Mouse (Mus musculus) limb, embryonic 15.5 days (tissue): ENCODE results near the gene Emc1. TPM values are rescaled to one million over a fixed set of nuclear protein-coding genes. Genes with fewer than 3 reads are reported as not detected.
A peak's percentile ranks its signal among the peaks of the same experiment; 100 is the strongest.
"Not testable (repeated sequence)": the region's sequence is repeated elsewhere in the genome, so short reads cannot be mapped to it uniquely, and the experiment has no call there.

ENCODE experiments used
- ATAC-seq: fragments of 200-750 bp; cut with Nextera tagmentation; 2 replicates; pipeline ENCODE4 v1.8.0; 2017; ENCODE audit warnings: low read depth, moderate TSS enrichment; ENCODE audit not compliant: insufficient number of reproducible peaks, low FRiP score, low TSS enrichment
- H3K27ac ChIP-seq: fragments of 300-500 bp; sonication (generic); 2 replicates; pipeline ENCODE4 v1.5.1; 2015; ENCODE audit warnings: moderate library complexity, mild to moderate bottlenecking, inconsistent platforms
- H3K27me3 ChIP-seq: fragments of 300-500 bp; sonication (generic); 2 replicates; pipeline ENCODE4 v1.6.1; 2015; ENCODE audit warnings: inconsistent platforms
- H3K36me3 ChIP-seq: fragments of 300-500 bp; sonication (generic); 2 replicates; pipeline ENCODE4 v1.6.1; 2015; ENCODE audit warnings: inconsistent platforms
- H3K4me1 ChIP-seq: fragments of 300-500 bp; sonication (generic); 2 replicates; pipeline ENCODE4 v1.6.1; 2015; ENCODE audit warnings: inconsistent platforms
- H3K4me2 ChIP-seq: fragments of 300-500 bp; sonication (generic); 2 replicates; pipeline ENCODE4 v1.6.1; 2015; ENCODE audit warnings: mild to moderate bottlenecking, inconsistent platforms
- H3K4me3 ChIP-seq: fragments of 300-500 bp; sonication (generic); 2 replicates; pipeline ENCODE4 v1.5.1; 2015; ENCODE audit warnings: mild to moderate bottlenecking, inconsistent platforms
- H3K9ac ChIP-seq: fragments of 300-500 bp; sonication (generic); 2 replicates; pipeline ENCODE4 v1.6.1; 2015; ENCODE audit warnings: inconsistent platforms
- H3K9me3 ChIP-seq: fragments of 300-500 bp; sonication (generic); 2 replicates; pipeline ENCODE4 v1.6.1; 2016; ENCODE audit warnings: inconsistent platforms
- WGBS: fragments of 180-500 bp; shearing (Covaris S2); methylation state at CpG from one replicate; pipeline ENCODE4 v1.1.7; 2015; 5-methylcytosine and 5-hydroxymethylcytosine counted together
- polyA plus RNA-seq: library from polyadenylated mRNA; unstranded; fragments of >200 nt; fragmentation: Nextera tagmentation; extraction: Ambion mirVana; gene quantifications from 2 replicates; pipeline ENCODE4 v1.2.1, GENCODE M21; 2015

The Emc1 gene
- polyA plus RNA-seq, 1 experiment from 2014 or later: 24.5 TPM

DNA sequence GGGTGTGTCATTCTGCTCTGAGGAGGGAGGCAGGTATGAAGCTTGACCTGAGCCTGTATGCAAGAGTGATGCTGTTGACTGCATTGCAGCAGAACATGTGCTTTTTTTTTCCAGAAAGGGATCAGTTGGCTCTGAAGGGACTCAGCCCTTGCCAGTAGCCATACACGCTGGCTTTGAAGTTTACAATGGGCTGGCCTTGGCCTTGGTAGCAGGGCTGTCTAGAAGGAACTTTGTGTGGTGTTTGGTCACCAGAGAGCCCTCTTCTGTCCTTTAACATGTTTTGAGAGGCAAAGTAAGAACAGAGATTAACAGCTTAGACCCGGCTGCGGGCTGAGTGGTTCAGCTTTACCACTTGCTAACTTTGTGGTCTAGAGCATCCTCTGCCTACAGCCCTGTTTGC is 14.9 kb downstream of the Emc1 start:
- Histone ChIP-seq H3K4me3 (no peak overlapping the region), H3K27ac (no peak overlapping the region), H3K4me2 (no peak overlapping the region), H3K27me3 (no peaks in the 10 kb centered on the region), H3K4me1 (no peaks in the 10 kb centered on the region), H3K9me3 (no peaks in the 10 kb centered on the region), H3K36me3 (peaks cover 94% of the 10 kb centered on the region), H3K9ac (no peak overlapping the region)
- no peak for ATAC-seq
- WGBS: 100% methylated on average over 3 of the region's 3 CpGs

DNA sequence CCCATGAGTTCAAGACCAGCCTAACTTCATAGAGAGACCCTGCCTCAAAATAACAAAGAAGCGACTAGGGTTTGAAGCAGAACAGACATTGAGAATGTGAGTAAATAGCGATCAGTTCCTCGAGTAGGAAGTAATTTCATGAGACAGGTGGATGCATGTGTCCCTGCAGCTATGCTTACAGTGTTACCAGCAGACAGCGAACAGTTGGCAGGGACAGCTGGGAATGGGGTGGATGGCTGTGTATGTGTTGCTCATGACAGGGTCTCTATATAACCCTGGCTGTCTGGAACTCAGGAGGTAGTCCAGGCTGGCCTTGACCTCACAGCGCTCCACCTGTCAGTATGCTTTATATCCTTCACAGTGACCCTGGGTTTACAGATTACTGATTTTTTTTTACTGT is 15.7 kb downstream of the Emc1 start:
- Histone ChIP-seq H3K36me3 (peaks cover 94% of the 10 kb centered on the region), H3K4me2 (no peak overlapping the region), H3K4me1 (no peaks in the 10 kb centered on the region), H3K9ac (no peak overlapping the region), H3K4me3 (no peak overlapping the region), H3K27me3 (no peaks in the 10 kb centered on the region), H3K27ac (no peak overlapping the region), H3K9me3 (no peaks in the 10 kb centered on the region)
- 94% methylated on average over 5 of the region's 5 CpGs for WGBS
- no peak for ATAC-seq

- H3K9me3 ChIP-seq: no peaks in the 10 kb centered on the region
- WGBS: 74% methylated on average over 4 of the region's 4 CpGs
- H3K27me3 ChIP-seq: no peaks in the 10 kb centered on the region
- no peak for ATAC-seq
- H3K4me2 ChIP-seq: no peak overlapping the region
- H3K4me1 ChIP-seq: no peaks in the 10 kb centered on the region
- H3K36me3 ChIP-seq: peaks cover 92% of the 10 kb centered on the region
- no peak overlapping the region for H3K27ac ChIP-seq
- no peak overlapping the region for H3K4me3 ChIP-seq
- no peak overlapping the region for H3K9ac ChIP-seq
Measured at GRCm38 (mm10) chr4:139373130-139373529, 20.7 kb downstream of the Emc1 start.

GRCm38 (mm10) chr4:139373531-139373930 is 21.1 kb downstream of the Emc1 start:
- WGBS: 87% methylated on average over 10 of the region's 10 CpGs
- H3K27ac ChIP-seq: no peak overlapping the region
- H3K27me3 ChIP-seq: no peaks in the 10 kb centered on the region
- no peak overlapping the region for H3K9ac ChIP-seq
- ATAC-seq: no peak
- H3K4me3 ChIP-seq: no peak overlapping the region
- H3K4me2 ChIP-seq: no peak overlapping the region
- H3K4me1 ChIP-seq: no peaks in the 10 kb centered on the region
- peaks cover 92% of the 10 kb centered on the region for H3K36me3 ChIP-seq
- no peaks in the 10 kb centered on the region for H3K9me3 ChIP-seq

DNA sequence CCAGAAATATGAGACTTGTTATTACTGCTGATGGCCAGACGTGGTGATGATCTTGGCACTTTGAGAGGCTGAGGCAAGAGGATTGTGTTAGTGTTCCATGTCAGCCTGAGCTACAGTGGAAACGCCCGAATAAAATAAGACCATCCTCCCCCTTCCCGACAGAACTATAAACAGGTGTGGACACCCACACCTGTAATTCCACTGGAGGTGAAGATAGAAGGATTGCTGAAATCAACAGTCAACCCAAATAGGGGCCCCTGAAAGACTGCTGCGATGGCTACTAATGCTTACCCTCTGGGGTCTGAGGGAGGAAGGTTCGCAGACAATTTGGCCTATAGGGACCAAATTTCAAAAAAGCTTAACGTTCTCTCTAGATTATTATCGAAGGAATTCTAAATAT is 27.3 kb downstream of the Emc1 start:
- peak overlapping the region; percentile 79 for H3K4me2 ChIP-seq
- H3K27ac ChIP-seq: peak overlapping the region; percentile 93
- peaks cover 34% of the 10 kb centered on the region for H3K36me3 ChIP-seq
- H3K4me1 ChIP-seq: peaks cover 18% of the 10 kb centered on the region; the same call in 1 of the 2 replicates
- peak overlapping the region; percentile 71 for H3K9ac ChIP-seq
- H3K27me3 ChIP-seq: no peaks in the 10 kb centered on the region
- no peak for ATAC-seq
- 12% methylated on average over 8 of the region's 8 CpGs for WGBS
- no peaks in the 10 kb centered on the region for H3K9me3 ChIP-seq
- peak overlapping the region; percentile 88 for H3K4me3 ChIP-seq

GRCm38 (mm10) chr4:139380207-139380748 is 27.9 kb downstream of the Emc1 start:
- peak overlapping the region; percentile 87 for H3K9ac ChIP-seq
- no peaks in the 10 kb centered on the region for H3K27me3 ChIP-seq
- ATAC-seq: peak; percentile 96
- under 1% methylated on average over 53 of the region's 54 CpGs for WGBS
- H3K9me3 ChIP-seq: no peaks in the 10 kb centered on the region
- H3K4me1 ChIP-seq: peaks cover 18% of the 10 kb centered on the region; the same call in 1 of the 2 replicates
- H3K36me3 ChIP-seq: peaks cover 29% of the 10 kb centered on the region
- peak overlapping the region; percentile 87 for H3K4me2 ChIP-seq
- H3K27ac ChIP-seq: peak overlapping the region; percentile 93
- H3K4me3 ChIP-seq: peak overlapping the region; percentile 88

DNA sequence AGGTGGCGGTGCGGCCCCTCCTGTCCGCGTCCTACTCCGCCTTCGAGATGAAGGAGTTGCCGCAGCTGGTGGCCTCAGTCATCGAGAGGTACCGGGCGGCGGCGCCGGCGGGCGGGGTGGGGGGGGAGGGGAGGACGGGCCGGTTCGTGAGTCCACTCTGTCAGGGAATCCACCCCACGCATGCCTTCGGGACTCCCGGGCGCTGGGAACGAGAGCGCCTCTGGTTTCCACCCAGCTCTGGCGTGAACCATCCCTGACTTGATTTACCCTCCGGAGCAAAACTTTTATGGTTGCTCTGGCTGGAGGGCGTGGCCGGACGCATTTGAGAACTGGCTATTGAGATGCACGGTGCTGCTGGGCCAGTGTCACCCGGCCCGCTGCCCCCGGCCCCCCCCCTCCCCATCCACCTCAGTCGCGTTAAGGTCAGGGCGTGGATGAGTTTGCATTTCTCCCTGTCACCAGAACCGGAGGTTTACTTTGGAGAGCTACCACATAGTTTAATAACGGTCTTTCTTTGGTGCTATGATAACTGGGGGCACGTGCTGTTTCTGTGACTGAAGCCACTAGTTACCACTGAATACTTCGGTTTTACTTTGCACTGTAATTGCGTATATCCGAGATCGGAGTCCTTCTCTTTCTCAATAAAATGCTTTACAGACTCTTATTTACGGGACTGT is 28.5 kb downstream of the Emc1 start:
- H3K27me3 ChIP-seq: no peaks in the 10 kb centered on the region
- WGBS: under 1% methylated on average over 44 of the region's 44 CpGs
- H3K36me3 ChIP-seq: peaks cover 22% of the 10 kb centered on the region
- H3K4me2 ChIP-seq: peak overlapping the region; percentile 87
- H3K9me3 ChIP-seq: no peaks in the 10 kb centered on the region
- peak overlapping the region; percentile 81 for H3K27ac ChIP-seq
- peak overlapping the region; percentile 88 for H3K4me3 ChIP-seq
- peaks cover 18% of the 10 kb centered on the region; the same call in 1 of the 2 replicates for H3K4me1 ChIP-seq
- peak overlapping the region; percentile 87 for H3K9ac ChIP-seq
- no peak; the same call in 1 of the 2 replicates for ATAC-seq

DNA sequence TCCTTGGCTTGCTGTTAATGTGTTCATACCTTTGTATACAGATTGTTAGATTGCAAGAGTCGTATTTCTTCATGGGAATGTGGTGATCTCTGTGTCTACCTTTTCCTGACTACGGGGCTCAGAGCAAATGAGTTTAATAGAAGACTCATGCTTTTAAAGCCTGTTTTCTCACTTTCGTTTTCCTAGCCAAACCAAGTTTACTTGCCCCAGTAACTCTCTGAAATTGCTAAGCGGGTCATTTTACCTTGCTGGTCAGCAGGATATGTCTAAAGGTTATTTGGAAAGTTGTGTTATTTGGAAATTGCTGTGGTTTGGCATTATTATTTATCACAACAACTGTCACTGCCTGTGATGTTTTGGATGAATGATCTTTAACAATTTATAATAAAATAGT is 29.1 kb downstream of the Emc1 start:
- ATAC-seq: no peak
- Histone ChIP-seq H3K4me1 (peaks cover 18% of the 10 kb centered on the region; the same call in 1 of the 2 replicates), H3K27ac (no peak overlapping the region), H3K36me3 (peaks cover 17% of the 10 kb centered on the region), H3K27me3 (no peaks in the 10 kb centered on the region), H3K4me2 (peak overlapping the region; percentile 87), H3K4me3 (peak overlapping the region; percentile 88), H3K9me3 (no peaks in the 10 kb centered on the region), H3K9ac (peak overlapping the region; percentile 87)
- 33% methylated on average over 4 of the region's 4 CpGs for WGBS

- Histone ChIP-seq H3K4me1 (peaks cover 21% of the 10 kb centered on the region), H3K4me3 (no peak overlapping the region), H3K36me3 (peaks cover 13% of the 10 kb centered on the region), H3K4me2 (0 out of 2 replicates have a peak overlapping the region, but pooled peaks have one; percentile 8), H3K9me3 (no peaks in the 10 kb centered on the region), H3K27me3 (no peaks in the 10 kb centered on the region), H3K27ac (no peak overlapping the region), H3K9ac (no peak overlapping the region)
- WGBS: 83% methylated on average over 7 of the region's 7 CpGs
- no peak for ATAC-seq
Measured at GRCm38 (mm10) chr4:139382231-139382630, 29.8 kb downstream of the Emc1 start.

GRCm38 (mm10) chr4:139385841-139386240 is 33.5 kb downstream of the Emc1 start:
- H3K9me3 ChIP-seq, H3K4me3 ChIP-seq, ATAC-seq, H3K27ac ChIP-seq, H3K27me3 ChIP-seq, H3K9ac ChIP-seq, H3K4me2 ChIP-seq: not testable (repeated sequence)
- Histone ChIP-seq H3K36me3 (peaks cover 16% of the 10 kb centered on the region), H3K4me1 (peaks cover 16% of the 10 kb centered on the region)
- WGBS: 89% methylated on average over 5 of the region's 5 CpGs

GRCm38 (mm10) chr4:139386869-139387319 is 34.5 kb downstream of the Emc1 start:
- Histone ChIP-seq H3K4me2 (no peak overlapping the region), H3K9ac (no peak overlapping the region), H3K27ac (no peak overlapping the region), H3K9me3 (no peaks in the 10 kb centered on the region), H3K27me3 (no peaks in the 10 kb centered on the region), H3K4me3 (no peak overlapping the region), H3K4me1 (peaks cover 11% of the 10 kb centered on the region), H3K36me3 (peaks cover 27% of the 10 kb centered on the region)
- WGBS: 69% methylated on average over 6 of the region's 6 CpGs
- no peak for ATAC-seq

- Histone ChIP-seq H3K4me2 (no peak overlapping the region), H3K27me3 (no peaks in the 10 kb centered on the region), H3K4me1 (peaks cover 4% of the 10 kb centered on the region; the same call in 1 of the 2 replicates), H3K27ac (no peak overlapping the region), H3K4me3 (no peak overlapping the region), H3K9me3 (no peaks in the 10 kb centered on the region), H3K9ac (no peak overlapping the region), H3K36me3 (peaks cover 50% of the 10 kb centered on the region)
- ATAC-seq: no peak
- WGBS: 86% methylated on average over 4 of the region's 4 CpGs
Measured at GRCm38 (mm10) chr4:139389557-139389956, 37.2 kb downstream of the Emc1 start.
